Mouse (Mus musculus): Measurements from ENCODE around the gene Zbtb21. TPM values are rescaled to one million over a fixed set of nuclear protein-coding genes. Genes with fewer than 3 reads are reported as not detected.
"Not testable (repeated sequence)": the region's sequence is repeated elsewhere in the genome, so short reads cannot be mapped to it uniquely, and the experiment has no call there.

Gene Zbtb21
- polyA plus RNA-seq, 1 experiment = 15.2 TPM

DNA sequence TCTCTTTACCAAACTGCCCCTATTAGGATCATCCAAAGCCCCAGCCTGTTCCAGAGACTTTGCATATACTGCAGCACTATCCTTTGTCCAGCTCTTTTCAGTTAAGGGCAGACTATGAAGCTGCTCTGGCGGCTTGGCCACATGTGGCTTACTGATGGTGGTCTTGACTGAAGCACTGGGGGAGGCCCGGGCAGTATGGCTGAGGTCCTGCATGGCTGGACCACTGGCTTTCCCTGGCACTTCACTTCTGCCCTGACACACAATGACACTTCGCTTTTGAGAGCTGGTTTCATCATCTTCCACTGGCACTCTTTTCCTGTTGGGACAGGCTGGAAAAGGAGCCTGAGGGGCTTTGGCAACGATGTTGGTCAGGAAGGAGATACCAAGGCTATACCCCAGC, 10.1 kb downstream of the Zbtb21 start:
- 88% methylated on average over 4 of the region's 4 CpGs for WGBS
- TF ChIP-seq POLR2A (IDR thresholded peaks at IDR 0.05; ENCODE audit: borderline replicate concordance, extremely low read depth, low read depth, low read length) = no peak
- TF ChIP-seq CTCF (IDR thresholded peaks at IDR 0.05; ENCODE audit: insufficient read depth, low read length) = no peak
- H3K4me1 ChIP-seq (ENCODE audit: control insufficient read depth, insufficient read depth, low read length) = no peaks in the 10 kb centered on the region
- H3K4me3 ChIP-seq (replicated peaks; ENCODE audit: extremely low read depth, low read depth, low read length) = no peak overlapping the region
- no peak for DNase-seq

GRCm38 (mm10) chr16:97950061-97950460, 12.4 kb downstream of the Zbtb21 start:
- Histone ChIP-seq H3K4me1 (ENCODE audit: control insufficient read depth, insufficient read depth, low read length) (no peaks in the 10 kb centered on the region), H3K4me3 (replicated peaks; ENCODE audit: extremely low read depth, low read depth, low read length) (no peak overlapping the region)
- 97% methylated on average over 8 of the region's 8 CpGs for WGBS
- no peak for TF ChIP-seq POLR2A (IDR thresholded peaks at IDR 0.05; ENCODE audit: borderline replicate concordance, extremely low read depth, low read depth, low read length)
- TF ChIP-seq CTCF (IDR thresholded peaks at IDR 0.05; ENCODE audit: insufficient read depth, low read length) = no peak
- no peak for DNase-seq

DNA sequence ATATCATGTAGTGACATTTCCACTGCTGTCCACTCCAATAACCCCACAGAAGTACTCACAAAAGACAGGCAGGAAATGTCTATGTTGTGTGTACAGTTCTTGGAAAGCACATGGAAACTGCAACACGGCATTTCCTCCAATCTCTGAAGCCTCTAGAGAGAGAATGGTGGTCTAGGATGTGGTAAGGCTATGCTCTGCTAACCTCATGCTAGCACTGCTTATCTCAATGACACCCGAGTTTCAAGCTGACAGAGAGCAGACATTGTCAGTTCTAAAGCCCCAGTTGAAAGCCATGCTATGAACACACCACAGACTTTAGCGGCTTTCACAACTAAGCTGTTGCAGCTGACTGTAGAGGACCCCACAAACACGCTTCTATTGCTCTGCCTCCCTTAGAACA, 13.6 kb downstream of the Zbtb21 start:
- Histone ChIP-seq H3K4me1 (ENCODE audit: control insufficient read depth, insufficient read depth, low read length) (no peaks in the 10 kb centered on the region), H3K4me3 (replicated peaks; ENCODE audit: extremely low read depth, low read depth, low read length) (no peak overlapping the region)
- TF ChIP-seq CTCF (IDR thresholded peaks at IDR 0.05; ENCODE audit: insufficient read depth, low read length) (no peak), POLR2A (IDR thresholded peaks at IDR 0.05; ENCODE audit: borderline replicate concordance, extremely low read depth, low read depth, low read length) (no peak)
- DNase-seq = no peak
- WGBS = 71% methylated on average over 4 of the region's 4 CpGs

DNA sequence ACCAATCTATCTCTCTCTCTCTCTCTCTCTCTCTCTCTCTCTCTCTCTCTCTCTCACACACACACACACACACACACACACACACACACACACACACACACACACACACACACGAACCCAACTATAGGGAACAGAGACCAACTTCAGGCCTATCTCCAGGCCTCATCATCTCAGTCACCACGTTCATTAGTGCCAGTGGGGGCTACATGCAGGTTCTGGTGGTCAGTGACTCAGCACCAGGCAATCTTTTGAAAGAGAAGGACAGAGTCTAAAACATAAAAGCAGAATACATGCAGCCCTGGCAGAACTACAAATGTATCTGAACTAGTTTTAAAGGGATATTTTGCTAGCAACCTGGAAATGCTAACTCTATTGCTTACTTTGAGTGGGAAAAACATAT, 15.4 kb downstream of the Zbtb21 start:
- not testable (repeated sequence) for DNase-seq; H3K4me3 ChIP-seq (replicated peaks; ENCODE audit: extremely low read depth, low read depth, low read length); H3K4me1 ChIP-seq (ENCODE audit: control insufficient read depth, insufficient read depth, low read length)
- 66% methylated on average over 2 of the region's 2 CpGs for WGBS

GRCm38 (mm10) chr16:97941844-97942243, 20.6 kb downstream of the Zbtb21 start:
- no peak for DNase-seq
- Histone ChIP-seq H3K4me1 (ENCODE audit: control insufficient read depth, insufficient read depth, low read length) (no peaks in the 10 kb centered on the region), H3K4me3 (replicated peaks; ENCODE audit: extremely low read depth, low read depth, low read length) (no peak overlapping the region)
- TF ChIP-seq CTCF (IDR thresholded peaks at IDR 0.05; ENCODE audit: insufficient read depth, low read length) (no peak), POLR2A (IDR thresholded peaks at IDR 0.05; ENCODE audit: borderline replicate concordance, extremely low read depth, low read depth, low read length) (no peak)

GRCm38 (mm10) chr16:97940471-97940973, 21.9 kb downstream of the Zbtb21 start:
- no peak for DNase-seq
- H3K4me1 ChIP-seq (ENCODE audit: control insufficient read depth, insufficient read depth, low read length) = no peaks in the 10 kb centered on the region
- WGBS = 81% methylated on average over 3 of the region's 3 CpGs
- TF ChIP-seq CTCF (IDR thresholded peaks at IDR 0.05; ENCODE audit: insufficient read depth, low read length) (no peak), POLR2A (IDR thresholded peaks at IDR 0.05; ENCODE audit: borderline replicate concordance, extremely low read depth, low read depth, low read length) (no peak)
- no peak overlapping the region for H3K4me3 ChIP-seq (replicated peaks; ENCODE audit: extremely low read depth, low read depth, low read length)

GRCm38 (mm10) chr16:97935815-97936214, 26.6 kb downstream of the Zbtb21 start:
- 90% methylated on average over 3 of the region's 3 CpGs for WGBS
- no peaks in the 10 kb centered on the region for H3K4me1 ChIP-seq (ENCODE audit: control insufficient read depth, insufficient read depth, low read length)
- H3K4me3 ChIP-seq (replicated peaks; ENCODE audit: extremely low read depth, low read depth, low read length) = no peak overlapping the region
- DNase-seq = no peak
- TF ChIP-seq CTCF (IDR thresholded peaks at IDR 0.05; ENCODE audit: insufficient read depth, low read length) = no peak
- no peak for TF ChIP-seq POLR2A (IDR thresholded peaks at IDR 0.05; ENCODE audit: borderline replicate concordance, extremely low read depth, low read depth, low read length)

DNA sequence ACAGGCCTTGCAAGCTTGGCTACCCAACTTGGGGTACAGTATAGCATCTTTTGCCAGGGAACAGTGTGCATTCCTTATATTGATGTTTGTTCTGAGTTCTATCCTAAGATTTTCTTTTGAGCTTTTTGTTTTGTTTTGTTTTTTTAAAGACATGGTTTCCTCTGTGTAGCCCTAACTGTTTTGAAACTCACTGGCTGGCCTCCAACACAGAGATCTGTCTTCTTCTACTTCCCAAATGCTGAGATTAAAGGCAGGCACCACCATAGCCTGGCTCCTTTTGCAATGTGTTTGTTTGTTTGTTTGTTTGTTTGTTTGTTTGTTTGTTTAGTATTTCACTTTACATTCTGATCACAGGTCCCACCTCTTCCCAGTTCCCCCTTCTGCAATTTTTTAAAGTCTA, 32.2 kb downstream of the Zbtb21 start:
- H3K4me1 ChIP-seq (ENCODE audit: control insufficient read depth, insufficient read depth, low read length) = no peaks in the 10 kb centered on the region
- no peak for DNase-seq
- TF ChIP-seq CTCF (IDR thresholded peaks at IDR 0.05; ENCODE audit: insufficient read depth, low read length) (no peak), POLR2A (IDR thresholded peaks at IDR 0.05; ENCODE audit: borderline replicate concordance, extremely low read depth, low read depth, low read length) (no peak)

GRCm38 (mm10) chr16:97929520-97929919, 32.9 kb downstream of the Zbtb21 start:
- no peak for DNase-seq

More for the DNA sequence above, 32.2 kb downstream of the Zbtb21 start:
- no peak overlapping the region for H3K4me3 ChIP-seq (replicated peaks; ENCODE audit: extremely low read depth, low read depth, low read length)

DNA sequence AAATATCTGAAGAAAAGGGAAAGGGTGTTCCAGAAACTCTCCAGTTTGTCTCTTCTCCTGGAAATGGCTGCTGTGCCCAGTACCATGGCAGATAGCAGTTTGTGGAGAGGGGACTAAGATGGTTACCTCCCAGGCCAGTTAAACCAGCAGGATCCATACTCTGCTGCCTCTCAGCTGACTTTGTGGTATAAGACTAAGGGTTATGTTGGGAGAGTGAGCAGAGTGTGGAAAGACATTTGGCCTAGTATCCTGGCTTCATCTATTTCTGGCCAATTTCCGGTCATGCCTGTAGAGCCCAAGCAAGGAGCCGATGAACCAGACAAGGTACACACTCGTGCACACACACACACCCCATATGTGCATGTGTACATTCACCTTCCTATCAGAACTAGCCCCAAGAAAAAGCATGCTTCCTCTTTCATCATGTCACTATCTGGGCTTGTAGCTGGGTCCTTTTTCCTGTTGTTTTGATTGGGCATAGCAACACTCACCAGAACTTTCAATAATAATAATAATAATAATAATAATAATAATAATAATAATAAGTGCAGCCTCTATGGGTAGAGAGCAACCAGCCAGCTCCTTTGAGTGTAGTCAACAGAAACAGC, 35.0 kb downstream of the Zbtb21 start:
- no peak for DNase-seq
- H3K4me1 ChIP-seq (ENCODE audit: control insufficient read depth, insufficient read depth, low read length) = peaks cover 3% of the 10 kb centered on the region; the same call in 1 of the 2 replicates
- 74% methylated on average over 3 of the region's 3 CpGs for WGBS
- no peak overlapping the region for H3K4me3 ChIP-seq (replicated peaks; ENCODE audit: extremely low read depth, low read depth, low read length)
- TF ChIP-seq POLR2A (IDR thresholded peaks at IDR 0.05; ENCODE audit: borderline replicate concordance, extremely low read depth, low read depth, low read length) (no peak), CTCF (IDR thresholded peaks at IDR 0.05; ENCODE audit: insufficient read depth, low read length) (no peak)

More at GRCm38 (mm10) chr16:97929520-97929919, 32.9 kb downstream of the Zbtb21 start:
- no peak overlapping the region for H3K4me3 ChIP-seq (replicated peaks; ENCODE audit: extremely low read depth, low read depth, low read length)
- no peaks in the 10 kb centered on the region for H3K4me1 ChIP-seq (ENCODE audit: control insufficient read depth, insufficient read depth, low read length)
- TF ChIP-seq CTCF (IDR thresholded peaks at IDR 0.05; ENCODE audit: insufficient read depth, low read length) (no peak), POLR2A (IDR thresholded peaks at IDR 0.05; ENCODE audit: borderline replicate concordance, extremely low read depth, low read depth, low read length) (no peak)
- WGBS = 47% methylated on average over 1 of the region's 1 CpGs

Data from lung, adult 2 months (tissue).